Mouse (Mus musculus) lung, postnatal 36 days (tissue): ENCODE measurements around the gene Olfr303.
"Not testable (repeated sequence)": the region's sequence is repeated elsewhere in the genome, so short reads cannot be mapped to it uniquely, and the experiment has no call there.

Source experiments
- DNase-seq: peaks from one replicate; pipeline ENCODE4 v3.0.0; 2022; ENCODE audit warnings: mixed read lengths

Olfr303 gene

DNA sequence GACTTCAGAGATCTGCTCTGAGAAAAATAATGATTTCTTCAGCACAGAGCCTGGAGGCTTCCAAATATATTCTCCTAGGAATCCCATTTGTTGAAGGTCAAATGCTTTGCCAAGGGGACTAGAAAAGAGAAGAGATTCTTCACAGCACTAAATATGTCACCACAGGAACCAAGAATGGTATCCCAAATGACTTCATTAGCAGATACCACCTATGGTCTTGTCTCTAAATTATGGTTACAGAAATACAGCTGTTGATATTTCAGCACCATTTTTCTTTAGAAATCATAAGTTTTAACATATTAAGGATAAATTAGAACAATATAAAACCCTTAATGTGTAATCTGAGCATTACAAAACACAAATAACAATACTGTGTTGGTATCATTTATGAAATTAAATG, at the start of gene Olfr303:
Gene Olfr303, minus strand, starts transcription at position 101 of the 400 bp plus-strand sequence.
- DNase-seq = no peak

DNA sequence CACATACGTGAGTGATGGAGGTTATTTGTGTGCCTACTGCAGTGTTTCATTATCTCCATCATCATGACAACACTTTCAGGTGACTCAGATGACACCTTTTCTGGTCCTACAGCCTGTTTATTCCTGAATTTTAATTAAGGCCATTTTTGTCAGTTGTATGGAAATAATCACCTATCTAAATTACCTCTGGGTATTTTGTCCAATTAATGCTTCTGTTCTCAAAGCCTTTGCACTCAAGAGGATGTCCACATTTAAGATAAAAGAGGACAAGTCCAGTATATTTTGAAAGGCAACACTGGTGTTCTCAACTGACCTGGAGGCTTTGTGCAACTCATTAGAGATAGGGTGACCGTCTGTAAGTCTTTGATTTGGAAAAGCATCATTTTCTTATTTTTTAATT, 6.0 kb upstream of the Olfr303 start, which contains the start of gene Olfr301:
Gene Olfr301, plus strand, starts transcription at position 301 of the 400 bp plus-strand sequence.
- no peak for DNase-seq

DNA sequence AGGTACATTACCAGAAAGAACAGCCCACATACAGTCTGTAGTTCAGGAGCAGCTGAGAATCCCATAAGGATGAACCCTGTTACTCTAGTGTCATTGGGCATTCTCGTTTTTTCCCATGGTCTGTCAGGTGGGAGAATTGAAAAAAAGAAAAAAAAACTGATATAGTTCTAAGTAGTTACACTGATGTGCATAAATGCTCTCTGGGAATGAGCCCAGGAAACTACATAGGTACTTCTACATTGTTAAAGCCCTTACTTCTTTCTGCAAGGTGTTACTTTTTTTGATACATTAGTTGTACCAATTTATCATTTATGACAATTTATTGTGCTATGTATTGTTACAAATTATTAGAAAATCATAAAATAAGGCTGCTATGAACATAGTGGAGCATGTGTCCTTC, 11.0 kb downstream of the Olfr303 start, which contains the start of gene Olfr304:
Gene Olfr304, minus strand, starts transcription at position 101 of the 400 bp plus-strand sequence.
- no peak for DNase-seq

DNA sequence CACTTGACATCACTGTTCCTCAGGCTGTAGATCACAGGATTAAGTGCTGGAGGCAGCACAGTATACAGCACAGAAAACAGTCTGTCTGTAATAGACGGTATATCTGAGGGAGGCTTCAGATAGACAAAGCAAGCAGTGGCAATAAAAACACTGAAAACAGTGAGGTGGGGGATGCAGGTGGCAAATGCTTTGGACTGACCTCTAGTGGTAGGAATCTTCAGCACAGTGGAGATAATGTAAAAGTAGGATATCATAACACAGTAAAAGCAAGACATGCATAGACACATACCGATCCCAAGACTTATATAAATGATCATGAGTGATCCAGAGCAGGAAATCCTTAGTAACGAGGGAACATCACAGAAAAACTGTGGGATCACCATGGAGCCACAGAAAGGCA, 11.8 kb downstream of the Olfr303 start:
- DNase-seq = no peak

DNA sequence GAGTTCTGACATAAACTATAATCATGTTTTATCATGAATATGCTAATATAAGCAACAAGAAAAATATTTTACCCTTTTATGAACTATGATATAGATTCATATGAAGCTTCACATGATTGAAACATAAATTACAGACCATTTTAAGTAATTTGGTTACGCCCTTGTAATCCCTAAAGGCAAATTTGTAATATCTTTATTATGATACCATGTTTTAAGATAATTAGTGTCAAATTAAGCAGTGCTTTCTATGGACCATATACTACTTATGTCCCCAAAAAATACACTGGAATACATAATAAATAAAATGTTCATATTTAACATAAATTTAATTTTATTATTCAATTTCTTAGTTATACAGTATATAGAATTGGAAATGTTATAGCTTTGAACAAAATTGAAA, 30.8 kb downstream of the Olfr303 start, which contains the start of gene Olfr305:
Gene Olfr305, minus strand, starts transcription at position 101 of the 400 bp plus-strand sequence.
- DNase-seq = no peak

DNA sequence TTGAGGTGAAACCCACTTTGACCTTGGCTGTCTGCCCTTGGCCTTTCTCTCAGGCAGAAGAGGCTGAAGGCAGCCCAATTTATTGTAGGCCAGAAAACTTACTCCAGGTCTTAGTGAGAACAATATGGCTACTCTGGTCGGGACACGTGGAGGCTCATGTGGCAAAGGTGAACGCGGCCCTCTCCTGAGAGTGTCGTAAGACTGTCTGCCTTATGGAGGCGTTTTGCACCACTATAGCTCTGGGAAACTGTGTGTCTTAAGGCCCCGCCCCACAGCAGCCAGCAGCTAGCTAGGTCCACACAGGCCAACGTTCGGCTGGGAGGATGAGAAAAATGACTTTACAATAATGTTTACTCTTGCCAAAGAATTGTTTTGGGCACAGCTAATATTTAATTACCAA, 51.3 kb downstream of the Olfr303 start:
- not testable (repeated sequence) for DNase-seq

DNA sequence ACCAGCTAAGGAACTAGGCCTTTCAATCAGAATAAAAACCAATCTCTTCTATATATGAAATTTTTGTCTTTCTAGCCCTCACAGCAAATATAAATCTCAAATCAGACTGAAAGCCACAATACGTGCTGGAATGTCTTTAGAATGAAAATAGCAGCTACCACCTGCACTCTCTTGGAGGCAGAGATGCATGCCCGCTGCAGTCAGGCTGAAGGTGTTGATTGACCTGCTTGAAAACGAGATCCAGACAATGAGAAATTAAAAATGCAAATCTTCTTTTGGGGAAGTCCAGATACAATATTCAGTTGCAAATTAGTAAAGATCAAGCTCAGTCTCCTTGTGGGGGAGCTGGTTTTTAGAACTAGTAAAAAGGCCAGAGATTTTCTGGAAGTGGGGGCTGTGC, 53.3 kb downstream of the Olfr303 start:
- no peak for DNase-seq

DNA sequence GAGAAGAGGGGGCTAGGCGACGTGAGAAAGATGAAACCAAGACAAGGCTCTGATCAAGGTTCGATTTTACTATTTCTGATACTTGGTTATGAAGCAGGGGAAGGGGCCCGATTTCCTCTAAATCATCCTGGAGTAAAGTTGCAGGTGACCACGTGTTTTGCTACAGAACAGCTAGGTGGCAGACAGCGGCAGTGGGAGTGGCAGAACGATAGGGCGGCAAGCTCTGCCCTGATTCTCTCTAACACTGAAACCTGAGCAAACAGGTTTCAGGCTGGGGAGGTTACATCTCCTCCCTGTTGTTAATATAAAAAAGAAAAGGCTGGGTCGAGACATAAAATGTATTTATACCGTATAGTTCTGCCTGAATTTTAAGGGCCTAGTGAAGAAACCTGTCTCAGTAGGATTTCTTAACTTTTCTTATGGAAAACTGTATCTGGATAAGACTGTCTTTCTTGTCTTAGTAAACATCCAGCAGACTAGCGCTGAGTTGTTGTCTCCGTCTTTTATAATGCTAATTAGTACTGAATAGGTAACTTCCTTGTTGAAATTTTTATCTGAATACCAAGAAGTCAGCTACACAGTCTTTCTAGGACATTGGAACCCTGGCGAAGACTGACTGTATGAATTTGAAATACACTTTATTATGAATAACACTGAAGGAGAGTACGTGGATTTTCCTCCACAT, 54.6 kb downstream of the Olfr303 start:
- no peak for DNase-seq
